Mouse (Mus musculus): ENCODE data around the gene Ccar1. TPM values are rescaled to one million over a fixed set of nuclear protein-coding genes. Genes with fewer than 3 reads are reported as not detected.

The Ccar1 gene
- total RNA-seq (2014; rRNA removed), result 49.9 and 70.8 TPM in 2 replicates
- polyA plus RNA-seq (2015; fragmentation: Nextera tagmentation; extraction: Ambion mirVana), result 69.6 and 78.5 TPM in 2 replicates

- Histone ChIP-seq H3K4me2 (ENCODE audit: low read depth, low read length, poor library complexity, severe bottlenecking) (peak within 1 kb of the TSS; percentile 63), H3K9ac (replicated peaks; ENCODE audit: low read length, poor library complexity, severe bottlenecking) (peak within 1 kb of the TSS; percentile 95), H3K27ac (ENCODE audit: low read depth, low read length) (peak within 1 kb of the TSS; percentile 93), H3K36me3 (ENCODE audit: insufficient read depth, low read length) (peaks cover 24% of the 10 kb centered on the region), H3K27me3 (ENCODE audit: insufficient read depth, low read length) (no peaks in the 10 kb centered on the region), H3K4me3 (ENCODE audit: low read depth, low read length) (peak within 1 kb of the TSS; percentile 97), H3K9me3 (ENCODE audit: low read length) (no peaks in the 10 kb centered on the region), H3K4me1 (ENCODE audit: insufficient read depth, low read length) (no peaks in the 10 kb centered on the region)
- peak; percentile 99 for DNase-seq (ENCODE audit: low spot score)
- WGBS, result 5% methylated on average over 55 of the region's 55 CpGs
- peak; percentile 51 for TF ChIP-seq CTCF (IDR thresholded peaks at IDR 0.05)
- peak; percentile 98 for ATAC-seq (ENCODE audit: low FRiP score)
These were observed at the start of gene Ccar1 for GRCm38 (mm10) chr10:62792177-62793090. Gene Ccar1 (minus strand): TSS chr10:62792286.

DNA sequence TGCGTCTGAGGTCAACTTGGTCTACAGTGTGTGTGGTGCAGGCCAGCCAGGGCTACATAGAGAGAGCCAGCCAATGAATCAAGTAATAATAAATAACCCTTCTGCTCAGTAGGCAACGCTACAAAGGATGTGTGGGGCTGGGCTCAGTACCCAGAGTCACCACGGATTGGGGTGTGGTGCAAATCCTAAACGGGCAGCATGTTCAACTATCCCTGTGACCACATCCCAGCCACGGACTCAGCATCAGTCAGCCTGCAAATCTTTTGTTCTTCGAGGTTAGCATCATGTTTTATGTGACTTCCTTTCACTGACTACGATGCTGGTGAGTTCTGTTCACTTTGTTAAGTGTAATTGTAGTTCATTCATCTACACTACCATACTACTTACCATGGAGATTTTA is 48.6 kb upstream of the Ccar1 start:
- no peaks in the 10 kb centered on the region for H3K9me3 ChIP-seq (ENCODE audit: low read length)
- H3K27ac ChIP-seq (ENCODE audit: low read depth, low read length), result no peak overlapping the region
- H3K4me1 ChIP-seq (ENCODE audit: insufficient read depth, low read length), result no peaks in the 10 kb centered on the region
- H3K9ac ChIP-seq (replicated peaks; ENCODE audit: low read length, poor library complexity, severe bottlenecking), result no peak overlapping the region
- H3K27me3 ChIP-seq (ENCODE audit: insufficient read depth, low read length), result no peaks in the 10 kb centered on the region
- peaks cover 13% of the 10 kb centered on the region for H3K36me3 ChIP-seq (ENCODE audit: insufficient read depth, low read length)
- H3K4me2 ChIP-seq (ENCODE audit: low read depth, low read length, poor library complexity, severe bottlenecking), result no peak overlapping the region
- DNase-seq (ENCODE audit: low spot score) (no peak), ATAC-seq (ENCODE audit: low FRiP score) (no peak)
- no peak for TF ChIP-seq CTCF (IDR thresholded peaks at IDR 0.05)
- 96% methylated on average over 7 of the region's 7 CpGs for WGBS
- H3K4me3 ChIP-seq (ENCODE audit: low read depth, low read length), result no peak overlapping the region

DNA sequence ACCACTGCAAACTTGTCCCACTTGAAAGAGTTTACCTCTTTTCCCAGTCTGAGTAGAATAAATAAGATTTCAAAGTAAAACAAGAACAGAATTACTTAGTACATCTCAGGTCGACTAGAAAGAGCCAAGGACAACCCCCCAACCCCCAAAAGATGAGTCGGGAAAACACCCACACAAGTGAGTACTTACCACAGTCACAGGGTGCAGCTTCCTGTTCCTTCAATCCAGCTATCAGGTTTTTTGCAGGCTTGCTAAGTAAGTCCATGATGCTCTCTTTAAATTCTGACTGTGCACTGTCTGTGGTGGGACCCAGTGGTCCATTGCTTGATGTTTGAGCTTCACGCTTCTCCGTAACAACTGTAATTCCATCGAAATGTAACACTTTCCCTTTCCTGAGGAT is 45.9 kb upstream of the Ccar1 start:
- no peak overlapping the region for H3K9ac ChIP-seq (replicated peaks; ENCODE audit: low read length, poor library complexity, severe bottlenecking)
- H3K36me3 ChIP-seq (ENCODE audit: insufficient read depth, low read length), result peaks cover 13% of the 10 kb centered on the region
- 91% methylated on average over 5 of the region's 5 CpGs for WGBS
- DNase-seq (ENCODE audit: low spot score) (no peak), ATAC-seq (ENCODE audit: low FRiP score) (no peak)
- TF ChIP-seq CTCF (IDR thresholded peaks at IDR 0.05), result no peak
- no peaks in the 10 kb centered on the region for H3K4me1 ChIP-seq (ENCODE audit: insufficient read depth, low read length)
- H3K4me2 ChIP-seq (ENCODE audit: low read depth, low read length, poor library complexity, severe bottlenecking), result no peak overlapping the region
- H3K9me3 ChIP-seq (ENCODE audit: low read length), result no peaks in the 10 kb centered on the region
- no peak overlapping the region for H3K27ac ChIP-seq (ENCODE audit: low read depth, low read length)
- H3K4me3 ChIP-seq (ENCODE audit: low read depth, low read length), result no peak overlapping the region
- no peaks in the 10 kb centered on the region for H3K27me3 ChIP-seq (ENCODE audit: insufficient read depth, low read length)

- no peak overlapping the region for H3K4me2 ChIP-seq (ENCODE audit: low read depth, low read length, poor library complexity, severe bottlenecking)
- H3K36me3 ChIP-seq (ENCODE audit: insufficient read depth, low read length), result peaks cover 3% of the 10 kb centered on the region; the same call in 1 of the 2 replicates
- no peak overlapping the region for H3K4me3 ChIP-seq (ENCODE audit: low read depth, low read length)
- H3K4me1 ChIP-seq (ENCODE audit: insufficient read depth, low read length), result no peaks in the 10 kb centered on the region
- no peaks in the 10 kb centered on the region for H3K9me3 ChIP-seq (ENCODE audit: low read length)
- 87% methylated on average over 9 of the region's 9 CpGs for WGBS
- ATAC-seq (ENCODE audit: low FRiP score) (no peak), DNase-seq (ENCODE audit: low spot score) (no peak)
- TF ChIP-seq CTCF (IDR thresholded peaks at IDR 0.05), result peak; percentile 8; the same call in 1 of the 2 replicates
- H3K27me3 ChIP-seq (ENCODE audit: insufficient read depth, low read length), result no peaks in the 10 kb centered on the region
- no peak overlapping the region for H3K27ac ChIP-seq (ENCODE audit: low read depth, low read length)
- H3K9ac ChIP-seq (replicated peaks; ENCODE audit: low read length, poor library complexity, severe bottlenecking), result no peak overlapping the region
These were observed 40.7 kb upstream of the Ccar1 start for GRCm38 (mm10) chr10:62832783-62833182.

DNA sequence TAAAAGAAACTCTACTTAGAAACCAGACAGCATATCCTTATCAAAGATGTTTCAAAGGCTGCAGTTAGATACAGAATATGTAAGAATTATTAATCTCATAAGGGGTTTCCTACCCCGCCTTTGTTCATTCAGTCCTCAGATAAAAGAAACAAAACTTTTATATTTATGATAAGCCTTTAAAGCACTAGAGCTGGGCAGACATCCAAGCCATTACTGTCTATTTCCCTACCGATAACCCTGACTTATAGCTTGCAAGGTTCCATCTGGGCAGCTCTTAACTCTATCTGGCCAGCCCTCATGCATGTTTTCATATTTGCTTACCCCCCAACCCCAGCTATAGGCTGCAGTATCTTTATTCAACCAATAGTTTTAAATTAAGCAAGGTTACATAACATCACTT is 39.5 kb upstream of the Ccar1 start:
- WGBS, result 87% methylated on average over 2 of the region's 2 CpGs
- Histone ChIP-seq H3K4me3 (ENCODE audit: low read depth, low read length) (no peak overlapping the region), H3K4me1 (ENCODE audit: insufficient read depth, low read length) (no peaks in the 10 kb centered on the region), H3K36me3 (ENCODE audit: insufficient read depth, low read length) (peaks cover 3% of the 10 kb centered on the region; the same call in 1 of the 2 replicates), H3K4me2 (ENCODE audit: low read depth, low read length, poor library complexity, severe bottlenecking) (no peak overlapping the region), H3K9me3 (ENCODE audit: low read length) (no peaks in the 10 kb centered on the region), H3K27ac (ENCODE audit: low read depth, low read length) (no peak overlapping the region), H3K9ac (replicated peaks; ENCODE audit: low read length, poor library complexity, severe bottlenecking) (no peak overlapping the region), H3K27me3 (ENCODE audit: insufficient read depth, low read length) (no peaks in the 10 kb centered on the region)
- no peak for DNase-seq (ENCODE audit: low spot score)
- ATAC-seq (ENCODE audit: low FRiP score), result no peak
- TF ChIP-seq CTCF (IDR thresholded peaks at IDR 0.05), result no peak

DNA sequence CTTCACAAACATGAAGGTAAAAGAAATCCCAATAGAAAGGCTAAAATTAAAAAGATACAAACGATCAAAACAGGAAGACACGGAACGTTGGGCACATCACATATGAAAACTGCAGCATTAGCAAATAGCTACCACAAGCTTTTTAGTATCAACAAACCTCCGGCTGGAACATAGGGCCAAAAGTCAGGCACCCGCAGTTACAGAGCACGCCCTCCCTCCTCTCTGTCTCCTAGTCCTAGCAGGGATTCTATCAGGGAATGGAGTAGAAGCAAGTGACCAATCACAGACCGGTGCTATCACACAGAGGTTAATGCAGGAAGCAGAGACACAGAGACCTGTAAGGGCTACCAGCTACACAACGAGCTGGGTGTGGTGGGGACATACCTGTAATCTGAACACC is 32.4 kb upstream of the Ccar1 start:
- WGBS, result 89% methylated on average over 8 of the region's 8 CpGs
- DNase-seq (ENCODE audit: low spot score) (no peak), ATAC-seq (ENCODE audit: low FRiP score) (no peak)
- H3K27ac ChIP-seq (ENCODE audit: low read depth, low read length), result no peak overlapping the region
- no peak overlapping the region for H3K9ac ChIP-seq (replicated peaks; ENCODE audit: low read length, poor library complexity, severe bottlenecking)
- H3K4me3 ChIP-seq (ENCODE audit: low read depth, low read length), result no peak overlapping the region
- TF ChIP-seq CTCF (IDR thresholded peaks at IDR 0.05), result no peak
- no peaks in the 10 kb centered on the region for H3K27me3 ChIP-seq (ENCODE audit: insufficient read depth, low read length)
- no peaks in the 10 kb centered on the region for H3K9me3 ChIP-seq (ENCODE audit: low read length)
- peaks cover 12% of the 10 kb centered on the region for H3K36me3 ChIP-seq (ENCODE audit: insufficient read depth, low read length)
- no peaks in the 10 kb centered on the region for H3K4me1 ChIP-seq (ENCODE audit: insufficient read depth, low read length)
- H3K4me2 ChIP-seq (ENCODE audit: low read depth, low read length, poor library complexity, severe bottlenecking), result no peak overlapping the region

Measured in midbrain, postnatal 0 days (tissue).